Comparison of ENCODE assay signal across 25 mouse cellular contexts in genomic region chr8:57342386-57343090, GRCm38 (mm10). TPM values are rescaled to one million over a fixed set of nuclear protein-coding genes. Genes with fewer than 3 reads are reported as not detected.
DNase-seq lines count a peak whose midpoint lies in the region; ATAC-seq and TF ChIP-seq lines count a peak whose summit lies in the region.
"Had no signal": no experiment of that assay in that cellular context is flagged by ENCODE, and none has a peak within 500 bp of the region (broad histone marks: within the 10 kb centered on the region; RNA-seq: fewer than 3 reads in every experiment).

No protein-coding gene starts in this region.

- peaks cover 32 to 46% of the 10 kb centered on the region in 2 experiments for H3K4me1 ChIP-seq in heart, embryonic 14.5 days (ENCODE audit: control insufficient read depth in 2 of 2, insufficient read depth in 2 of 2, low read length in 2 of 2)
- H3K4me1 ChIP-seq in heart, adult 2 months (ENCODE audit: control insufficient read depth, insufficient read depth, low read length): no peaks in the 10 kb centered on the region; the same call in 1 of the 2 replicates
- H3K4me1 ChIP-seq in neural tube, embryonic 11.5 days (ENCODE audit: control insufficient read depth, insufficient read depth, low read length): no peaks in the 10 kb centered on the region
- H3K4me1 ChIP-seq: liver, embryonic 12.5 days had no signal

- peak; percentile 4 for DNase-seq in embryo, embryonic 10 days (ENCODE audit: low spot score)
- DNase-seq in embryo, embryonic 9.5 days (ENCODE audit: extremely low spot score): no peak
- no peak for DNase-seq in heart, adult 2 months
- peak; percentile 6 for DNase-seq in retina, postnatal 1 day
- DNase-seq in retina, embryonic 14.5 days (ENCODE audit: low spot score): no peak
- DNase-seq in neural tube, embryonic 11.5 days (ENCODE audit: low spot score): peak; percentile 10
- DNase-seq: adrenal gland, adult 2 months; cerebellum, adult 8-10 months; gastrocnemius, postnatal 25 days; kidney, adult 8-10 months; kidney, postnatal 14 days; layer of hippocampus, postnatal 36 days; lung, adult 2 months; right cerebral cortex, adult 18-20 months; thymus, adult 18-20 months had no signal

- no peak overlapping the region for H3K27ac ChIP-seq in heart, embryonic 14.5 days (replicated peaks in 1 of 2; ENCODE audit: control insufficient read depth in 1 of 2, insufficient read depth in 1 of 2, low read depth in 2 of 2, low read length in 2 of 2)
- no peak overlapping the region for H3K27ac ChIP-seq in heart, adult 2 months
- H3K27ac ChIP-seq in neural tube, embryonic 11.5 days (ENCODE audit: low read depth, low read length): no peak overlapping the region
- H3K27ac ChIP-seq: forebrain, embryonic 13.5 days; hindbrain, embryonic 12.5 days; layer of hippocampus, adult 2 months; liver, embryonic 12.5 days had no signal

- peaks cover 22% of the 10 kb centered on the region for H3K36me3 ChIP-seq in heart, embryonic 14.5 days (ENCODE audit: control insufficient read depth, insufficient read depth, low read length)
- H3K36me3 ChIP-seq in heart, adult 2 months (ENCODE audit: control insufficient read depth, insufficient read depth, low read length): no peaks in the 10 kb centered on the region
- no peaks in the 10 kb centered on the region for H3K36me3 ChIP-seq in neural tube, embryonic 11.5 days (ENCODE audit: control insufficient read depth, insufficient read depth, low read length)
- H3K36me3 ChIP-seq: hindbrain, embryonic 12.5 days; liver, embryonic 12.5 days had no signal

- 0 out of 2 replicates have a peak overlapping the region, but pooled peaks have one; percentile 83 for H3K4me2 ChIP-seq in heart, embryonic 14.5 days (ENCODE audit: low read length)
- no peak overlapping the region for H3K4me2 ChIP-seq in neural tube, embryonic 11.5 days (ENCODE audit: low read depth)
- H3K4me2 ChIP-seq: forebrain, embryonic 13.5 days; hindbrain, embryonic 12.5 days; liver, embryonic 12.5 days had no signal

- TF ChIP-seq POLR2A in heart, adult 2 months (IDR thresholded peaks at IDR 0.05; ENCODE audit: insufficient read depth, low read depth, low read length): no peak

- H3K27me3 ChIP-seq in heart, embryonic 14.5 days (ENCODE audit: control insufficient read depth, insufficient read depth, low read length): no peaks in the 10 kb centered on the region
- H3K27me3 ChIP-seq in heart, adult 2 months (ENCODE audit: control insufficient read depth, insufficient read depth, low read length): no peaks in the 10 kb centered on the region
- peaks cover 99% of the 10 kb centered on the region for H3K27me3 ChIP-seq in neural tube, embryonic 11.5 days (ENCODE audit: control insufficient read depth, insufficient read depth, low read length)

- intact Hi-C loops in heart, adult 2 months (cut with DNase I): loop anchor here (5.0 kb wide), 1 partner anchor 660 kb away; no protein-coding TSS in a partner anchor

- 52% methylated on average over 12 of the region's 12 CpGs for WGBS in heart, embryonic 14.5 days
- 72% methylated on average over 12 of the region's 12 CpGs for WGBS in heart, adult 2 months
- WGBS in neural tube, embryonic 11.5 days: 1% methylated on average over 12 of the region's 12 CpGs

- no peaks in the 10 kb centered on the region for H3K9me3 ChIP-seq in heart, embryonic 14.5 days (ENCODE audit: control insufficient read depth, low read length)
- H3K9me3 ChIP-seq in neural tube, embryonic 11.5 days (ENCODE audit: control insufficient read depth, low read length): no peaks in the 10 kb centered on the region
- H3K9me3 ChIP-seq: forebrain, embryonic 13.5 days; hindbrain, embryonic 12.5 days; liver, embryonic 12.5 days had no signal

- H3K4me3 ChIP-seq in heart, embryonic 14.5 days (ENCODE audit: control insufficient read depth in 1 of 2, insufficient read depth in 1 of 2, low read depth in 1 of 2, low read length in 2 of 2): no peak overlapping the region
- no peak overlapping the region for H3K4me3 ChIP-seq in heart, adult 2 months
- H3K4me3 ChIP-seq in neural tube, embryonic 11.5 days (ENCODE audit: low read depth, low read length): no peak overlapping the region
- H3K4me3 ChIP-seq: forebrain, embryonic 13.5 days; hindbrain, embryonic 12.5 days; layer of hippocampus, adult 2 months; liver, embryonic 12.5 days; megakaryocyte, embryonic 14.5 days had no signal

- no peak for ATAC-seq in heart, embryonic 14.5 days (ENCODE audit: insufficient number of reproducible peaks, insufficient read depth, low FRiP score, low read depth)
- ATAC-seq in neural tube, embryonic 11.5 days (ENCODE audit: insufficient read depth, low FRiP score, low TSS enrichment): no peak
- ATAC-seq in erythroblast, adult 5-6 weeks (replicated peaks; ENCODE audit: low FRiP score, poor library complexity, severe bottlenecking): no peak
- ATAC-seq: forebrain, embryonic 13.5 days; liver, embryonic 12.5 days had no signal

- H3K9ac ChIP-seq in heart, embryonic 14.5 days (ENCODE audit: low read length): no peak overlapping the region
- no peak overlapping the region for H3K9ac ChIP-seq in heart, adult 2 months (ENCODE audit: low read depth, low read length)
- H3K9ac ChIP-seq in neural tube, embryonic 11.5 days (ENCODE audit: low read length): no peak overlapping the region
- H3K9ac ChIP-seq: forebrain, embryonic 13.5 days; hindbrain, embryonic 12.5 days; liver, embryonic 12.5 days had no signal

- TF ChIP-seq EP300 in heart, adult 2 months (IDR thresholded peaks at IDR 0.05; ENCODE audit: insufficient read depth, low read depth, low read length): no peak

- H3K79me2 ChIP-seq in heart, adult 2 months (replicated peaks; ENCODE audit: control insufficient read depth, insufficient read depth, low read length): no peaks in the 10 kb centered on the region

- TF ChIP-seq CTCF in heart, adult 2 months (IDR thresholded peaks at IDR 0.05): no peak

RNA-seq across cellular contexts. Expression of gene Hand2, which starts 21.8 kb away (rescaled TPM):
- 16.3 and 17.4 TPM in 2 replicates for polyA plus RNA-seq in heart, embryonic 14.5 days (2014; fragmentation: Nextera tagmentation; extraction: Ambion mirVana)
- 10 to 100 TPM; 62.1 to 63.9 TPM for total RNA-seq in heart, adult 2 months (2021)
- polyA plus RNA-seq in heart, adult 2 months (2012; rRNA removed): 10.3 and 14.8 TPM in 2 replicates
- 0.20 TPM in 1 of 2 replicates, not detected in the other for polyA plus RNA-seq in neural tube, embryonic 11.5 days (2014; fragmentation: Nextera tagmentation; extraction: Ambion mirVana)
- not detected in 2 replicates for total RNA-seq in erythroblast, adult 5-6 weeks (2015; ENCODE audit: low replicate concordance)
- 0.28 TPM in 1 of 2 replicates, not detected in the other for total RNA-seq in erythroblast, adult 5-6 weeks (2017; ENCODE audit: low replicate concordance)
- total RNA-seq: common myeloid progenitor, adult 5-6 weeks; layer of hippocampus, adult 2 months; layer of hippocampus, postnatal 36 days; left cerebral cortex, postnatal 14 days; neutrophil, adult 5-6 weeks had no signal
- polyA plus RNA-seq: forebrain, embryonic 13.5 days; hindbrain, embryonic 12.5 days had no signal

Comparison
In these comparisons a context has a peak if more than half of its experiments do, and no peak if none do; other contexts are left out.
1. DNase-seq: peak in embryo, embryonic 10 days (single experiment), retina, postnatal 1 day (single experiment) and neural tube, embryonic 11.5 days (single experiment); none in embryo, embryonic 9.5 days (single experiment), heart, adult 2 months (0 of 2) and retina, embryonic 14.5 days (single experiment).